Comparison of ENCODE assay signal across 23 mouse cellular contexts in the genomic region with DNA sequence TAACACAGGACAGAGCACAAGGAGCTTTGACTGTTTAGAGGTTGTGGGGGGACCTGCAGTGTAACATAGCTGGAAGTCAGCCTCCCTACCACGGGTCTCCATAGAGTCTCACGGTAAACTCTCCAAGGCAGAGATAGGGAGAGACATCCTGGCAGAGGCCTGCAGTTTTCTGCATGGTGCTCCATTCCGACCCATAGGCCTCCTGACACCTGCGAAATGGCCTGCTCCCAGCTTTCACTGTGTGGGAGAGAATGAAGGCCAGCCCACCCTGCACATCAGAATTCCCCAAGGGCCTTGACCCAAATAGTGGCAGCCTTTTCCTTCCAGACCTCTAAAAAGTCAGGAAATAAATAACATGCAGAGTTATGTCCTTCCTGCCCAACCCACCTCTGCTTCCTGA. TPM values are rescaled to one million over a fixed set of nuclear protein-coding genes. Genes with fewer than 3 reads are reported as not detected.
"Had no signal": no experiment of that assay in that cellular context is flagged by ENCODE, and none has a peak within 500 bp of the region (broad histone marks: within the 10 kb centered on the region; RNA-seq: fewer than 3 reads in every experiment).

No protein-coding gene starts in this region.

- H3K36me3 ChIP-seq: midbrain, embryonic 10.5 days; midbrain, embryonic 13.5 days; midbrain, embryonic 15.5 days; neural tube, embryonic 13.5 days; neural tube, embryonic 15.5 days had no signal

- H3K9me3 ChIP-seq: midbrain, embryonic 13.5 days; midbrain, embryonic 15.5 days; neural tube, embryonic 13.5 days; neural tube, embryonic 15.5 days had no signal

- H3K9ac ChIP-seq: liver, embryonic 14.5 days; lung, embryonic 14.5 days; midbrain, embryonic 13.5 days; midbrain, embryonic 15.5 days; neural tube, embryonic 13.5 days; neural tube, embryonic 15.5 days had no signal

- H3K27ac ChIP-seq: liver, embryonic 14.5 days; midbrain, embryonic 10.5 days; midbrain, embryonic 13.5 days; midbrain, embryonic 15.5 days; neural tube, embryonic 13.5 days; neural tube, embryonic 15.5 days had no signal

- H3K4me3 ChIP-seq: midbrain, embryonic 10.5 days; midbrain, embryonic 13.5 days; midbrain, embryonic 15.5 days; myocyte; neural tube, embryonic 13.5 days; neural tube, embryonic 15.5 days had no signal

- ATAC-seq: midbrain, embryonic 13.5 days; midbrain, embryonic 15.5 days had no signal

- DNase-seq: lung, adult 18-20 months; lung, embryonic 14.5 days; lung, postnatal 10 days; lung, postnatal 4 days; retina, postnatal 1 day; right cerebral cortex, adult 18-20 months; right cerebral cortex, postnatal 25 days; right cerebral cortex, postnatal 4 days; spleen, adult 18-20 months; thymus, adult 18-20 months; thymus, postnatal 14 days; thymus, postnatal 36 days had no signal

- H3K4me2 ChIP-seq: lung, embryonic 14.5 days; midbrain, embryonic 13.5 days; midbrain, embryonic 15.5 days; neural tube, embryonic 13.5 days; neural tube, embryonic 15.5 days had no signal

RNA-seq across cellular contexts. Expression of gene Stk32c, which starts 22.5 kb away (rescaled TPM):
- total RNA-seq: megakaryocyte, adult 5-6 weeks; megakaryocyte-erythroid progenitor cell, adult 5-6 weeks had no signal
- polyA plus RNA-seq: liver, embryonic 16.5 days; thymus, postnatal 0 days had no signal
